Mouse (Mus musculus) right cerebral cortex, adult 2 months (tissue): ENCODE results near the gene Akap10.
A peak's percentile ranks its signal among the peaks of the same experiment; 100 is the strongest.
"Not testable (repeated sequence)": the region's sequence is repeated elsewhere in the genome, so short reads cannot be mapped to it uniquely, and the experiment has no call there.

Source experiments
- DNase-seq, 2 experiments: peaks; one replicate each; pipeline ENCODE4 v3.0.0; 2021 to 2022; ENCODE audit warnings: low spot score in 2 of 2

Akap10 gene

GRCm38 (mm10) chr11:61930640-61931586 is 861 bp upstream of the Akap10 start:
- no peak for DNase-seq

- peak in 1 of 2 experiments; percentile 29 for DNase-seq
Measured at GRCm38 (mm10) chr11:61929323-61930097, 542 bp downstream of the Akap10 start.

- no peak for DNase-seq
Measured at GRCm38 (mm10) chr11:61923309-61923708, 6.7 kb downstream of the Akap10 start.

GRCm38 (mm10) chr11:61919702-61920101 is 10.3 kb downstream of the Akap10 start:
- DNase-seq, result peak in 1 of 2 experiments; percentile 37

GRCm38 (mm10) chr11:61908315-61908714 is 21.7 kb downstream of the Akap10 start:
- no peak for DNase-seq

GRCm38 (mm10) chr11:61882183-61882582 is 47.9 kb downstream of the Akap10 start:
- DNase-seq, result peak in 1 of 2 experiments; percentile 22

- DNase-seq, result no peak
Measured at GRCm38 (mm10) chr11:61879921-61880320, 50.1 kb downstream of the Akap10 start.

GRCm38 (mm10) chr11:61871881-61872280 is 58.2 kb downstream of the Akap10 start:
- DNase-seq, result no peak

GRCm38 (mm10) chr11:61866856-61867255 is 63.2 kb downstream of the Akap10 start:
- no peak for DNase-seq

- no peak for DNase-seq
Measured at GRCm38 (mm10) chr11:61861781-61862547, 68.1 kb downstream of the Akap10 start.

GRCm38 (mm10) chr11:61859316-61859715 is 70.7 kb downstream of the Akap10 start:
- DNase-seq, result no peak

- DNase-seq, result no peak
Measured at GRCm38 (mm10) chr11:61855539-61855938, 74.5 kb downstream of the Akap10 start.

GRCm38 (mm10) chr11:61854988-61855411 is 75.1 kb downstream of the Akap10 start, which contains the start of gene Ulk2:
TSS of gene Ulk2 (minus strand) at chr11:61855073.
- peak; percentile 90 for DNase-seq

GRCm38 (mm10) chr11:61854211-61854987 is 75.7 kb downstream of the Akap10 start:
- DNase-seq, result peak; percentile 83 to 89

GRCm38 (mm10) chr11:61853659-61854058 is 76.4 kb downstream of the Akap10 start:
- DNase-seq, result no peak

- DNase-seq, result no peak
Measured at GRCm38 (mm10) chr11:61852916-61853315, 77.1 kb downstream of the Akap10 start.

- DNase-seq, result no peak
Measured at GRCm38 (mm10) chr11:61851195-61851594, 78.9 kb downstream of the Akap10 start.

- DNase-seq, result not testable (repeated sequence)
Measured at GRCm38 (mm10) chr11:61840663-61841062, 89.4 kb downstream of the Akap10 start.

GRCm38 (mm10) chr11:61839940-61840339 is 90.1 kb downstream of the Akap10 start:
- DNase-seq, result no peak

GRCm38 (mm10) chr11:61839182-61839581 is 90.9 kb downstream of the Akap10 start:
- no peak for DNase-seq
